Mouse (Mus musculus): ENCODE data around the gene Mphosph6. TPM values are rescaled to one million over a fixed set of nuclear protein-coding genes. Genes with fewer than 3 reads are reported as not detected.

The Mphosph6 gene
- polyA plus RNA-seq, 1 experiment from 2014 or later, result 61.6 TPM

DNA sequence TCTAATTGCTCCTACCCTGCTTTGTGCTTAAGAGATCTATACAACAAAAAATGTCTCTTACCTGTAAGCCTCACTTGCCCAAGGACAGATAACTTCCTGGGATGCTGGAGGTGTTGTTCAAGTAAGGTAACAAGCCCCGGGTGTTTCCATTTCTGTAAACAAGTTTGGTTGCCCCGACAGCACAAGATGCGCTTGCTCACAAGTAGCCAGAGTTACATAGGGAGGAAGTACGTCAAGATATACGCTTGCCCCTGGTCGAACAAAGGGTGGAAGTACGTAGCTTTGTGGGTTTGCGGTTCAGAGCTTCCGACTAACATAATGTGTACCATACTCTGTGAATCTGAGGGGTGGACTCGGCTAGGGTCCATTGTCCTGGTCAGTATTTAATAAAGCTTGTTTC lies 25.7 kb downstream of the Mphosph6 start:
- no peaks in the 10 kb centered on the region for H3K9me3 ChIP-seq (ENCODE audit: control insufficient read depth, low read length)
- 89% methylated on average over 10 of the region's 10 CpGs for WGBS

GRCm38 (mm10) chr8:117775626-117776025 lies 26.1 kb downstream of the Mphosph6 start:
- no peaks in the 10 kb centered on the region for H3K4me1 ChIP-seq (replicated peaks; ENCODE audit: control insufficient read depth, insufficient read depth, low read length)
- H3K4me3 ChIP-seq (ENCODE audit: low read depth, low read length), result no peak overlapping the region
- no peaks in the 10 kb centered on the region for H3K36me3 ChIP-seq (ENCODE audit: control insufficient read depth, insufficient read depth, low read length)
- no peak overlapping the region for H3K4me2 ChIP-seq (ENCODE audit: low read depth, low read length, severe bottlenecking)
- H3K9me3 ChIP-seq (ENCODE audit: control insufficient read depth, low read length), result no peaks in the 10 kb centered on the region
- ATAC-seq (replicated peaks; ENCODE audit: low FRiP score) (no peak), DNase-seq (ENCODE audit: low spot score) (no peak)
- H3K27ac ChIP-seq (ENCODE audit: low read depth, low read length), result no peak overlapping the region
- WGBS, result 47% methylated on average over 10 of the region's 10 CpGs
- no peaks in the 10 kb centered on the region for H3K27me3 ChIP-seq (ENCODE audit: control insufficient read depth, insufficient read depth, low read length)
- no peak overlapping the region for H3K9ac ChIP-seq (ENCODE audit: low read length)

More for the DNA sequence above, 25.7 kb downstream of the Mphosph6 start:
- Histone ChIP-seq H3K27me3 (ENCODE audit: control insufficient read depth, insufficient read depth, low read length) (no peaks in the 10 kb centered on the region), H3K27ac (ENCODE audit: low read depth, low read length) (no peak overlapping the region), H3K36me3 (ENCODE audit: control insufficient read depth, insufficient read depth, low read length) (no peaks in the 10 kb centered on the region), H3K4me1 (replicated peaks; ENCODE audit: control insufficient read depth, insufficient read depth, low read length) (no peaks in the 10 kb centered on the region), H3K4me2 (ENCODE audit: low read depth, low read length, severe bottlenecking) (no peak overlapping the region), H3K9ac (ENCODE audit: low read length) (no peak overlapping the region), H3K4me3 (ENCODE audit: low read depth, low read length) (no peak overlapping the region)
- DNase-seq (ENCODE audit: low spot score) (no peak), ATAC-seq (replicated peaks; ENCODE audit: low FRiP score) (no peak)

GRCm38 (mm10) chr8:117772597-117772996 lies 29.1 kb downstream of the Mphosph6 start:
- ATAC-seq (replicated peaks; ENCODE audit: low FRiP score) (no peak), DNase-seq (ENCODE audit: low spot score) (no peak)
- Histone ChIP-seq H3K27ac (ENCODE audit: low read depth, low read length) (no peak overlapping the region), H3K4me2 (ENCODE audit: low read depth, low read length, severe bottlenecking) (no peak overlapping the region), H3K4me1 (replicated peaks; ENCODE audit: control insufficient read depth, insufficient read depth, low read length) (no peaks in the 10 kb centered on the region), H3K9me3 (ENCODE audit: control insufficient read depth, low read length) (no peaks in the 10 kb centered on the region), H3K9ac (ENCODE audit: low read length) (no peak overlapping the region), H3K4me3 (ENCODE audit: low read depth, low read length) (no peak overlapping the region), H3K27me3 (ENCODE audit: control insufficient read depth, insufficient read depth, low read length) (no peaks in the 10 kb centered on the region), H3K36me3 (ENCODE audit: control insufficient read depth, insufficient read depth, low read length) (no peaks in the 10 kb centered on the region)
- 51% methylated on average over 2 of the region's 2 CpGs for WGBS

DNA sequence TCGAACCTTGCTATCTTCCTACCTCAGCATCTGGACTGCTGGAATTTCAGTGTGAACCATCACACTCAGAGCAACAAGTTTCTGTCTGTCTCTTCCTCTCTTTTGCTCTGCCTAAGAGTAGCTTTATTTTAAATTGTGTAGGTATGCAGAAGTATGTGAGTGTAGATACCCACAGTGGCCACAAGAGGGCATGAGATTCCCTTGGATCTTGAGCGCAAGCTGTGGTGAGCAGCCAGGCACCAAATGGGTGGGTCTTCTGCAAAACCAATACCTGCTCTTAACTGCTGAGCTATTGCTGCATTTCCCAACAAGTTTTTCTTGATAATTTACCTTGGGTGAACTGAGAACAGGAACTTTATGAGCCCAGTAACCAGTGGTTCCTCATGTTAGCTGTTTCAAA lies 29.6 kb downstream of the Mphosph6 start:
- Histone ChIP-seq H3K4me2 (ENCODE audit: low read depth, low read length, severe bottlenecking) (no peak overlapping the region), H3K27ac (ENCODE audit: low read depth, low read length) (no peak overlapping the region), H3K9me3 (ENCODE audit: control insufficient read depth, low read length) (no peaks in the 10 kb centered on the region), H3K4me3 (ENCODE audit: low read depth, low read length) (no peak overlapping the region), H3K36me3 (ENCODE audit: control insufficient read depth, insufficient read depth, low read length) (no peaks in the 10 kb centered on the region), H3K27me3 (ENCODE audit: control insufficient read depth, insufficient read depth, low read length) (no peaks in the 10 kb centered on the region), H3K9ac (ENCODE audit: low read length) (no peak overlapping the region), H3K4me1 (replicated peaks; ENCODE audit: control insufficient read depth, insufficient read depth, low read length) (no peaks in the 10 kb centered on the region)
- ATAC-seq (replicated peaks; ENCODE audit: low FRiP score) (no peak), DNase-seq (ENCODE audit: low spot score) (peak; percentile 62)
- 56% methylated on average over 2 of the region's 2 CpGs for WGBS

- no peaks in the 10 kb centered on the region for H3K27me3 ChIP-seq (ENCODE audit: control insufficient read depth, insufficient read depth, low read length)
- H3K9me3 ChIP-seq (ENCODE audit: control insufficient read depth, low read length), result no peaks in the 10 kb centered on the region
- ATAC-seq (replicated peaks; ENCODE audit: low FRiP score) (no peak), DNase-seq (ENCODE audit: low spot score) (no peak)
- 86% methylated on average over 9 of the region's 9 CpGs for WGBS
- no peak overlapping the region for H3K9ac ChIP-seq (ENCODE audit: low read length)
- H3K27ac ChIP-seq (ENCODE audit: low read depth, low read length), result no peak overlapping the region
- H3K4me2 ChIP-seq (ENCODE audit: low read depth, low read length, severe bottlenecking), result no peak overlapping the region
- no peak overlapping the region for H3K4me3 ChIP-seq (ENCODE audit: low read depth, low read length)
- H3K36me3 ChIP-seq (ENCODE audit: control insufficient read depth, insufficient read depth, low read length), result no peaks in the 10 kb centered on the region
- no peaks in the 10 kb centered on the region for H3K4me1 ChIP-seq (replicated peaks; ENCODE audit: control insufficient read depth, insufficient read depth, low read length)
Observed at GRCm38 (mm10) chr8:117771115-117771836, 30.5 kb downstream of the Mphosph6 start.

DNA sequence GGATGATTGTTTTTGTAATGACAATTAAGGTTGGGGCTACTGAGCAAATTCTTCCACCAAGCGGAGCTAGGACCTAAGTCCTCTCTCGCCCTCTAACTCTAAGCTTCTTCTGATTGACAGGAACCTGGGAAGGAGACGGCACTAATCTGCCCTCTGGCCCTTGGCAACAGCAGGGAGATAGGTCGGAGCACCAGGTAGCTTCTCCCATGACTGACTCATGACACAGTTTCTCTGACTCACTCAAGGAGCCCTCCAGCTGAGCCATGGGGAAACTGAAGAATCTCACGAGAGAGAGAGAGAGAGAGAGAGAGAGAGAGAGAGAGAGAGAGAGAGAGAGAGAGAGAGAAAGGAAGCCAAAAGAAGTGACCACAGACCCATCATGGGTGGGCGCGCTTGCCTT lies 32.8 kb downstream of the Mphosph6 start:
- H3K4me1 ChIP-seq (replicated peaks; ENCODE audit: control insufficient read depth, insufficient read depth, low read length), result no peaks in the 10 kb centered on the region
- no peaks in the 10 kb centered on the region for H3K27me3 ChIP-seq (ENCODE audit: control insufficient read depth, insufficient read depth, low read length)
- no peak overlapping the region for H3K4me2 ChIP-seq (ENCODE audit: low read depth, low read length, severe bottlenecking)
- H3K4me3 ChIP-seq (ENCODE audit: low read depth, low read length), result no peak overlapping the region
- ATAC-seq (replicated peaks; ENCODE audit: low FRiP score) (no peak), DNase-seq (ENCODE audit: low spot score) (no peak)
- 75% methylated on average over 7 of the region's 7 CpGs for WGBS
- no peaks in the 10 kb centered on the region for H3K36me3 ChIP-seq (ENCODE audit: control insufficient read depth, insufficient read depth, low read length)
- no peak overlapping the region for H3K9ac ChIP-seq (ENCODE audit: low read length)
- H3K27ac ChIP-seq (ENCODE audit: low read depth, low read length), result no peak overlapping the region
- no peaks in the 10 kb centered on the region for H3K9me3 ChIP-seq (ENCODE audit: control insufficient read depth, low read length)

GRCm38 (mm10) chr8:117765947-117766346 lies 35.8 kb downstream of the Mphosph6 start:
- no peak for DNase-seq (ENCODE audit: low spot score)
- Histone ChIP-seq H3K4me2 (ENCODE audit: low read depth, low read length, severe bottlenecking) (no peak overlapping the region), H3K9ac (ENCODE audit: low read length) (no peak overlapping the region), H3K9me3 (ENCODE audit: control insufficient read depth, low read length) (no peaks in the 10 kb centered on the region), H3K4me3 (ENCODE audit: low read depth, low read length) (no peak overlapping the region), H3K36me3 (ENCODE audit: control insufficient read depth, insufficient read depth, low read length) (no peaks in the 10 kb centered on the region), H3K27me3 (ENCODE audit: control insufficient read depth, insufficient read depth, low read length) (no peaks in the 10 kb centered on the region), H3K4me1 (replicated peaks; ENCODE audit: control insufficient read depth, insufficient read depth, low read length) (no peaks in the 10 kb centered on the region), H3K27ac (ENCODE audit: low read depth, low read length) (no peak overlapping the region)
- 85% methylated on average over 5 of the region's 5 CpGs for WGBS
- no peak for ATAC-seq (replicated peaks; ENCODE audit: low FRiP score)

GRCm38 (mm10) chr8:117764625-117765024 lies 37.1 kb downstream of the Mphosph6 start:
- no peaks in the 10 kb centered on the region for H3K27me3 ChIP-seq (ENCODE audit: control insufficient read depth, insufficient read depth, low read length)
- no peak overlapping the region for H3K9ac ChIP-seq (ENCODE audit: low read length)
- H3K4me1 ChIP-seq (replicated peaks; ENCODE audit: control insufficient read depth, insufficient read depth, low read length), result no peaks in the 10 kb centered on the region
- H3K4me3 ChIP-seq (ENCODE audit: low read depth, low read length), result no peak overlapping the region
- no peak overlapping the region for H3K4me2 ChIP-seq (ENCODE audit: low read depth, low read length, severe bottlenecking)
- no peaks in the 10 kb centered on the region for H3K36me3 ChIP-seq (ENCODE audit: control insufficient read depth, insufficient read depth, low read length)
- DNase-seq (ENCODE audit: low spot score), result no peak
- no peaks in the 10 kb centered on the region for H3K9me3 ChIP-seq (ENCODE audit: control insufficient read depth, low read length)
- WGBS, result 82% methylated on average over 4 of the region's 4 CpGs
- ATAC-seq (replicated peaks; ENCODE audit: low FRiP score), result no peak
- no peak overlapping the region for H3K27ac ChIP-seq (ENCODE audit: low read depth, low read length)

GRCm38 (mm10) chr8:117762776-117763175 lies 39.0 kb downstream of the Mphosph6 start:
- Histone ChIP-seq H3K27ac (ENCODE audit: low read depth, low read length) (no peak overlapping the region), H3K4me3 (ENCODE audit: low read depth, low read length) (no peak overlapping the region), H3K4me1 (replicated peaks; ENCODE audit: control insufficient read depth, insufficient read depth, low read length) (no peaks in the 10 kb centered on the region), H3K9ac (ENCODE audit: low read length) (no peak overlapping the region), H3K36me3 (ENCODE audit: control insufficient read depth, insufficient read depth, low read length) (no peaks in the 10 kb centered on the region), H3K4me2 (ENCODE audit: low read depth, low read length, severe bottlenecking) (no peak overlapping the region), H3K27me3 (ENCODE audit: control insufficient read depth, insufficient read depth, low read length) (no peaks in the 10 kb centered on the region), H3K9me3 (ENCODE audit: control insufficient read depth, low read length) (no peaks in the 10 kb centered on the region)
- ATAC-seq (replicated peaks; ENCODE audit: low FRiP score) (no peak), DNase-seq (ENCODE audit: low spot score) (no peak)
- 85% methylated on average over 6 of the region's 6 CpGs for WGBS

All from forebrain, embryonic 11.5 days (tissue).